Mouse (Mus musculus) stomach, embryonic 14.5 days (tissue): ENCODE measurements around the gene Lax1. TPM values are rescaled to one million over a fixed set of nuclear protein-coding genes. Genes with fewer than 3 reads are reported as not detected.
"Not testable (repeated sequence)": the region's sequence is repeated elsewhere in the genome, so short reads cannot be mapped to it uniquely, and the experiment has no call there.

Experiments used
- ATAC-seq: fragments of 200-750 bp; cut with Nextera tagmentation; 2 replicates; pipeline ENCODE4 v1.8.0; 2017; ENCODE audit warnings: low read depth, moderate TSS enrichment; ENCODE audit not compliant: insufficient number of reproducible peaks, insufficient read depth, low FRiP score
- H3K27ac ChIP-seq: fragments of 300-500 bp; sonication (generic); 2 replicates; pipeline ENCODE4 v1.5.1; 2014; ENCODE audit warnings: mild to moderate bottlenecking, low read length, moderate library complexity, mixed read lengths
- H3K27me3 ChIP-seq: fragments of 300-500 bp; sonication (generic); 2 replicates; pipeline ENCODE4 v1.6.1; 2014; ENCODE audit warnings: low read length, control low read depth, mixed read lengths; ENCODE audit not compliant: control insufficient read depth, insufficient read depth
- H3K36me3 ChIP-seq: fragments of 300-500 bp; sonication (generic); 2 replicates; pipeline ENCODE4 v1.6.1; 2014; ENCODE audit warnings: mild to moderate bottlenecking, control low read depth, low read length, moderate library complexity, mixed read lengths; ENCODE audit not compliant: control insufficient read depth, insufficient read depth
- H3K4me1 ChIP-seq: fragments of 300-500 bp; sonication (generic); 2 replicates; pipeline ENCODE4 v1.6.1; 2014; ENCODE audit warnings: low read length, control low read depth, mixed read lengths; ENCODE audit not compliant: control insufficient read depth, insufficient read depth
- H3K4me2 ChIP-seq: fragments of 300-500 bp; sonication (generic); replicated peaks from 2 replicates; pipeline ENCODE4 v1.6.1; 2014; ENCODE audit warnings: low read depth, low read length, control low read depth
- H3K4me3 ChIP-seq: fragments of 300-500 bp; sonication (generic); 2 replicates; pipeline ENCODE4 v1.5.1; 2014; ENCODE audit warnings: low read depth, low read length, control low read depth
- H3K9ac ChIP-seq: fragments of 300-500 bp; sonication (generic); replicated peaks from 2 replicates; pipeline ENCODE4 v1.6.1; 2014; ENCODE audit warnings: low read depth, mild to moderate bottlenecking, control low read depth, low read length, moderate library complexity, mixed read lengths
- H3K9me3 ChIP-seq: fragments of 300-500 bp; sonication (generic); 2 replicates; pipeline ENCODE4 v1.6.1; 2016; ENCODE audit warnings: low read depth, low read length, control low read depth; ENCODE audit not compliant: control insufficient read depth
- WGBS: fragments of 180-500 bp; shearing (Covaris S2); extraction: QIAGEN DNeasy Blood & Tissue Kit; methylation state at CpG from one replicate; pipeline ENCODE4 v1.1.7; 2014; 5-methylcytosine and 5-hydroxymethylcytosine counted together
- polyA plus RNA-seq: library from polyadenylated mRNA; unstranded; fragments of >200 nt; fragmentation: Nextera tagmentation; extraction: Ambion mirVana; gene quantifications from 2 replicates; pipeline ENCODE4 v1.2.1, GENCODE M21; 2014

Gene Lax1
- polyA plus RNA-seq, 1 experiment from 2014 or later = 0.35 TPM

GRCm38 (mm10) chr1:133671801-133672200, 18.1 kb downstream of the Lax1 start:
- Histone ChIP-seq H3K27me3 (no peaks in the 10 kb centered on the region), H3K4me1 (no peaks in the 10 kb centered on the region), H3K4me2 (no peak overlapping the region), H3K9ac (no peak overlapping the region), H3K4me3 (no peak overlapping the region), H3K9me3 (no peaks in the 10 kb centered on the region), H3K36me3 (no peaks in the 10 kb centered on the region), H3K27ac (no peak overlapping the region)
- ATAC-seq = no peak
- WGBS = 70% methylated on average over 3 of the region's 3 CpGs

GRCm38 (mm10) chr1:133671266-133671665, 18.6 kb downstream of the Lax1 start:
- no peak overlapping the region for H3K27ac ChIP-seq
- no peak for ATAC-seq

DNA sequence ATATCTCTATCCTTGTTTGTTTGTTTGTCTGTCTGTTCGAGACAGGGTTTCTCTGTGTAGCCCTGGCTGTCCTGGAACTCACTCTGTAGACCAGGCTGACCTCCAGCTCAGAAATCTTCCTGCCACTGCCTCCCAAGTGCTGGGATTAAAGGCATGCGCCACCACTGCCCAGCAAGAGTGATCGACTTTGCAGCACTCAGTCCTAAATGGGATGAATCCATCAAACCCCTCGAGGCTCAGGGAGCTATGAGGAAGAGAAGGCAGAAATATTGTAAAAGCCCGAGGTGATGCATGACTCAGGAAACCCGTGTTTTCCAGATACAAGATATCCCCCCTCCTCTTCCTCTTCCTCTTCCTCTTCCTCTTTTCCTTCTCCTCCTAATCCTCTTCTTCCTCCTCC, 19.1 kb downstream of the Lax1 start:
- no peaks in the 10 kb centered on the region for H3K9me3 ChIP-seq
- 72% methylated on average over 6 of the region's 6 CpGs for WGBS
- H3K9ac ChIP-seq = no peak overlapping the region
- H3K4me1 ChIP-seq = no peaks in the 10 kb centered on the region
- no peaks in the 10 kb centered on the region for H3K27me3 ChIP-seq
- no peak overlapping the region for H3K4me2 ChIP-seq
- H3K27ac ChIP-seq = no peak overlapping the region
- H3K4me3 ChIP-seq = no peak overlapping the region
- ATAC-seq = no peak
- H3K36me3 ChIP-seq = no peaks in the 10 kb centered on the region

More at GRCm38 (mm10) chr1:133671266-133671665, 18.6 kb downstream of the Lax1 start:
- Histone ChIP-seq H3K4me2 (no peak overlapping the region), H3K4me1 (no peaks in the 10 kb centered on the region), H3K9me3 (no peaks in the 10 kb centered on the region), H3K27me3 (no peaks in the 10 kb centered on the region), H3K9ac (no peak overlapping the region), H3K36me3 (no peaks in the 10 kb centered on the region), H3K4me3 (no peak overlapping the region)
- 89% methylated on average over 3 of the region's 3 CpGs for WGBS

GRCm38 (mm10) chr1:133670190-133670589, 19.7 kb downstream of the Lax1 start:
- H3K27me3 ChIP-seq = no peaks in the 10 kb centered on the region
- H3K4me1 ChIP-seq = no peaks in the 10 kb centered on the region
- H3K9ac ChIP-seq = no peak overlapping the region
- H3K36me3 ChIP-seq = no peaks in the 10 kb centered on the region
- ATAC-seq = no peak
- no peak overlapping the region for H3K4me2 ChIP-seq
- 78% methylated on average over 12 of the region's 12 CpGs for WGBS
- H3K27ac ChIP-seq = no peak overlapping the region
- no peak overlapping the region for H3K4me3 ChIP-seq
- no peaks in the 10 kb centered on the region for H3K9me3 ChIP-seq

GRCm38 (mm10) chr1:133668618-133669017, 21.3 kb downstream of the Lax1 start:
- ATAC-seq = no peak
- WGBS = 82% methylated on average over 3 of the region's 3 CpGs
- Histone ChIP-seq H3K4me2 (no peak overlapping the region), H3K4me3 (no peak overlapping the region), H3K9ac (no peak overlapping the region), H3K36me3 (no peaks in the 10 kb centered on the region), H3K27me3 (no peaks in the 10 kb centered on the region), H3K4me1 (no peaks in the 10 kb centered on the region), H3K9me3 (no peaks in the 10 kb centered on the region), H3K27ac (no peak overlapping the region)

GRCm38 (mm10) chr1:133667721-133668120, 22.2 kb downstream of the Lax1 start:
- no peaks in the 10 kb centered on the region for H3K9me3 ChIP-seq
- H3K27me3 ChIP-seq = no peaks in the 10 kb centered on the region
- no peak overlapping the region for H3K27ac ChIP-seq
- no peaks in the 10 kb centered on the region for H3K36me3 ChIP-seq
- H3K4me1 ChIP-seq = 0 out of 2 replicates have a peak, but pooled peaks cover 3% of the 10 kb centered on the region
- H3K4me3 ChIP-seq = no peak overlapping the region
- WGBS = 53% methylated on average over 7 of the region's 7 CpGs
- no peak overlapping the region for H3K4me2 ChIP-seq
- H3K9ac ChIP-seq = no peak overlapping the region
- ATAC-seq = no peak

- not testable (repeated sequence) for H3K27me3 ChIP-seq, H3K36me3 ChIP-seq, H3K9me3 ChIP-seq, H3K9ac ChIP-seq, H3K4me1 ChIP-seq, ATAC-seq, H3K27ac ChIP-seq, H3K4me2 ChIP-seq, H3K4me3 ChIP-seq
- WGBS = 86% methylated on average over 7 of the region's 8 CpGs
These were observed 24.2 kb downstream of the Lax1 start for GRCm38 (mm10) chr1:133665713-133666112.

DNA sequence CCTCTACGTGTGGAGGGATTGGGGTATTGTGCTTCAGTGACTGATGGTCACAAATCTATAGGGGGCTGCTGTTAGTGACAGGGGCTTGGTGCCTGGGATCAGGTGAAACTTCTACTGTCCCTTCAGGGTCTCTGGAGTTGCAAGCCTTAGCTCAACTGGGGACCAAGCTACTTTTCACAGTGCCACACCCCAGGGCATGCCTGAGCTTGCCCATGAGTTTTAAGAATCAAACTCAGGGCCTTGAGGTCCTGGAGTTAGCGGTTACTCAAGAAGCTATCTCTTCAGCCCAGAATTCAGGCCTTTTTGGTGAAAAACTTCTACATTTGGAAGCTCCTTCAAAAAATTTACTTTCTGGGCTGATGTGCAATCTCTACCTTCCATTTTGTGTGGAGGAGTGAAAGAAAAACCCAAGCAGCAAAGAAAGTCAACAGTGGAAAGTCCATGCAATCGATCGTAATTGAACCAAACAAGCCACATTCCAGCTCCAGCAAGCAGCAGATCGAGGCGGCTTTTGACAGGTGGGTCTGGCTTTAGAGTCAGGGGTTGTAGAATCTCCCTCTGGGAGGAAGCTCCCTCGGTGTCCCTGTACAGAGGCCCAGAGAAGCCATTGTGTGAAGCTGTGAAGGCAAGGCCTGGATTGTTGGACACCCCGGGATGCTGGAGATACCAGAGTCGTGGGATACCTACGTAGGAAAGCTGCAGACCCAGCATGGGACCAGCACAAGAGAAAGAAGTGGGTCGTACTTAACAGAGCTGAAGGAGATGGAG, 25.5 kb downstream of the Lax1 start:
- no peaks in the 10 kb centered on the region for H3K27me3 ChIP-seq
- H3K4me2 ChIP-seq = no peak overlapping the region
- H3K4me1 ChIP-seq = peaks cover 8% of the 10 kb centered on the region
- no peak overlapping the region for H3K4me3 ChIP-seq
- H3K36me3 ChIP-seq = 0 out of 2 replicates have a peak, but pooled peaks cover 3% of the 10 kb centered on the region
- no peak overlapping the region for H3K9ac ChIP-seq
- H3K9me3 ChIP-seq = no peaks in the 10 kb centered on the region
- ATAC-seq = no peak
- 66% methylated on average over 11 of the region's 11 CpGs for WGBS
- H3K27ac ChIP-seq = peak overlapping the region; percentile 48; the same call in 1 of the 2 replicates

GRCm38 (mm10) chr1:133663427-133663826, 26.5 kb downstream of the Lax1 start:
- Histone ChIP-seq H3K4me1 (peaks cover 17% of the 10 kb centered on the region), H3K4me2 (no peak overlapping the region), H3K9me3 (no peaks in the 10 kb centered on the region), H3K27ac (peak overlapping the region; percentile 48), H3K36me3 (peaks cover 11% of the 10 kb centered on the region; the same call in 1 of the 2 replicates), H3K27me3 (no peaks in the 10 kb centered on the region), H3K9ac (no peak overlapping the region), H3K4me3 (no peak overlapping the region)
- ATAC-seq = peak; percentile 50; the same call in 1 of the 2 replicates
- WGBS = 40% methylated on average over 4 of the region's 4 CpGs
